In the genomic region with DNA sequence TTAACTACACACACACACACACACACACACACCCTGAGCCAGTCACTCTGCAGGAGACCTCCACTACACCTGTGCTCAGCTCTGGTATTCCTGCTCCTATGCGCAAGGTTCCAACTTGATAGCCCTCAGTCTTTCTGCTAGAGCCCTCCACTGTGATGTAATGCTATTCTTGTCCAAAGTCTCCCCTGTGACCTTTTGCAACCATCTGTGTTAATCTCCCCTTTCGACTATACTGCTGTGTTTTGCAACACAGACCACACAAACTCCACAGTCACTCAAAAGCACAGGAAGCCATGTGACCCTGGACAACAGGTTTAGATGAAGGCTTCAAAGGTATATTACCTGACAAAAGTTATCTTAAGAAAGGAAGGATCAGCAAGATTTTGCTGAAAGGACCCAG, we compare ENCODE assay signal across 42 mouse cellular contexts. TPM values are rescaled to one million over a fixed set of nuclear protein-coding genes. Genes with fewer than 3 reads are reported as not detected.
"Had no signal": no experiment of that assay in that cellular context is flagged by ENCODE, and none has a peak within 500 bp of the region (broad histone marks: within the 10 kb centered on the region; RNA-seq: fewer than 3 reads in every experiment).

No protein-coding gene starts in this region.

- H3K9ac ChIP-seq: heart, embryonic 12.5 days; hindbrain, embryonic 12.5 days; hindbrain, embryonic 14.5 days; intestine, embryonic 15.5 days; limb, embryonic 13.5 days; limb, embryonic 15.5 days; liver, embryonic 14.5 days had no signal

- H3K9me3 ChIP-seq: heart, embryonic 10.5 days; heart, embryonic 12.5 days; hindbrain, embryonic 10.5 days; hindbrain, embryonic 12.5 days; intestine, embryonic 15.5 days; limb, embryonic 13.5 days; limb, embryonic 15.5 days had no signal

- H3K27me3 ChIP-seq: heart, embryonic 12.5 days; hindbrain, embryonic 12.5 days; intestine, embryonic 15.5 days; limb, embryonic 13.5 days; limb, embryonic 15.5 days had no signal

- H3K36me3 ChIP-seq: heart, embryonic 10.5 days; heart, embryonic 12.5 days; hindbrain, embryonic 10.5 days; hindbrain, embryonic 12.5 days; intestine, embryonic 15.5 days; limb, embryonic 13.5 days; limb, embryonic 15.5 days had no signal

- H3K4me2 ChIP-seq: heart, embryonic 12.5 days; hindbrain, embryonic 12.5 days; hindbrain, embryonic 14.5 days; intestine, embryonic 15.5 days; limb, embryonic 13.5 days; limb, embryonic 15.5 days; liver, embryonic 11.5 days had no signal

- H3K27ac ChIP-seq: heart, embryonic 10.5 days; hindbrain, embryonic 10.5 days; hindbrain, embryonic 12.5 days; hindbrain, embryonic 14.5 days; intestine, embryonic 15.5 days; limb, embryonic 13.5 days; limb, embryonic 15.5 days; liver, embryonic 14.5 days had no signal

- H3K4me1 ChIP-seq: heart, embryonic 10.5 days; heart, embryonic 12.5 days; hindbrain, embryonic 10.5 days; hindbrain, embryonic 12.5 days; intestine, embryonic 15.5 days; limb, embryonic 13.5 days; limb, embryonic 15.5 days had no signal

- ATAC-seq: hindbrain, embryonic 16.5 days; inflammation-experienced regulatory T-cells, adult 6 months; intestine, embryonic 15.5 days; intestine, postnatal 0 days had no signal

- DNase-seq: gastrocnemius, postnatal 14 days; heart, postnatal 10 days; heart, postnatal 4 days; kidney, adult 18-20 months; kidney, adult 8-10 months; kidney, postnatal 14 days; kidney, postnatal 36 days; layer of hippocampus, adult 9-11 months; layer of hippocampus, postnatal 36 days; left cerebral cortex, postnatal 4 days had no signal

- H3K4me3 ChIP-seq: heart, embryonic 10.5 days; heart, embryonic 12.5 days; hindbrain, embryonic 10.5 days; hindbrain, embryonic 12.5 days; intestine, embryonic 15.5 days; limb, embryonic 13.5 days; limb, embryonic 15.5 days had no signal

RNA-seq across cellular contexts. Expression of gene Ccl11, which starts 5.8 kb away (rescaled TPM):
- total RNA-seq: granulocyte monocyte progenitor cell, adult 5-6 weeks; layer of hippocampus, adult 8-10 months; layer of hippocampus, postnatal 36 days; left cerebral cortex, adult 18-20 months; left cerebral cortex, postnatal 4 days had no signal
- polyA plus RNA-seq: heart, embryonic 10.5 days; hindbrain, embryonic 10.5 days; inflammation-experienced regulatory T-cells, adult 6 months; limb, embryonic 11.5 days; liver, embryonic 11.5 days had no signal

RNA-seq across cellular contexts. Expression of gene Ccl7, which starts 17.9 kb away (rescaled TPM):
- total RNA-seq: granulocyte monocyte progenitor cell, adult 5-6 weeks; layer of hippocampus, adult 18-20 months; layer of hippocampus, adult 8-10 months; layer of hippocampus, postnatal 14 days; layer of hippocampus, postnatal 36 days; left cerebral cortex, adult 18-20 months; left cerebral cortex, adult 8-10 months; left cerebral cortex, postnatal 10 days; left cerebral cortex, postnatal 25 days; left cerebral cortex, postnatal 4 days had no signal
- polyA plus RNA-seq: hindbrain, embryonic 10.5 days; inflammation-experienced regulatory T-cells, adult 6 months; limb, embryonic 11.5 days had no signal

RNA-seq across cellular contexts. Expression of gene Gm17268, which starts 25.1 kb away (rescaled TPM):
- total RNA-seq: gastrocnemius, adult 8-10 months; gastrocnemius, postnatal 14 days; gastrocnemius, postnatal 4 days; granulocyte monocyte progenitor cell, adult 5-6 weeks; heart, adult 8-10 months; heart, postnatal 10 days; heart, postnatal 25 days; heart, postnatal 4 days; layer of hippocampus, adult 18-20 months; layer of hippocampus, adult 8-10 months; layer of hippocampus, postnatal 14 days; layer of hippocampus, postnatal 36 days; left cerebral cortex, adult 18-20 months; left cerebral cortex, adult 8-10 months; left cerebral cortex, postnatal 10 days; left cerebral cortex, postnatal 25 days; left cerebral cortex, postnatal 4 days had no signal
- polyA plus RNA-seq: frontal cortex, adult 2 months; heart, embryonic 10.5 days; heart, embryonic 12.5 days; heart, embryonic 14.5 days; heart, embryonic 16.5 days; hindbrain, embryonic 10.5 days; hindbrain, embryonic 12.5 days; hindbrain, embryonic 14.5 days; hindbrain, embryonic 16.5 days; inflammation-experienced regulatory T-cells, adult 6 months; intestine, embryonic 15.5 days; intestine, postnatal 0 days; kidney, embryonic 14.5 days; kidney, embryonic 16.5 days; large intestine, adult 2 months; limb, embryonic 11.5 days; limb, embryonic 13.5 days; limb, embryonic 15.5 days; liver, embryonic 11.5 days; liver, embryonic 14.5 days had no signal

RNA-seq across cellular contexts. Expression of gene Ccl2, which starts 28.1 kb away (rescaled TPM):
- total RNA-seq: layer of hippocampus, adult 18-20 months; layer of hippocampus, postnatal 14 days; left cerebral cortex, adult 8-10 months; left cerebral cortex, postnatal 10 days; left cerebral cortex, postnatal 25 days had no signal
- polyA plus RNA-seq: inflammation-experienced regulatory T-cells, adult 6 months; limb, embryonic 11.5 days had no signal

RNA-seq across cellular contexts. Expression of gene Ccl12, which starts 38.2 kb away (rescaled TPM):
- total RNA-seq: gastrocnemius, adult 8-10 months; granulocyte monocyte progenitor cell, adult 5-6 weeks; layer of hippocampus, postnatal 14 days; left cerebral cortex, postnatal 10 days; left cerebral cortex, postnatal 25 days had no signal
- polyA plus RNA-seq: heart, embryonic 10.5 days; inflammation-experienced regulatory T-cells, adult 6 months; liver, embryonic 11.5 days had no signal
